Mouse (Mus musculus) limb, embryonic 12.5 days (tissue): ENCODE measurements around the gene Ptdss2. TPM values are rescaled to one million over a fixed set of nuclear protein-coding genes. Genes with fewer than 3 reads are reported as not detected.

Experiments used
- ATAC-seq: fragments of 200-750 bp; cut with Nextera tagmentation; 2 replicates; pipeline ENCODE4 v1.8.0; 2017; ENCODE audit warnings: low read depth, moderate TSS enrichment; ENCODE audit not compliant: insufficient number of reproducible peaks, insufficient read depth, low FRiP score, low TSS enrichment
- H3K27ac ChIP-seq: fragments of 300-500 bp; sonication (generic); 2 replicates; pipeline ENCODE4 v1.5.1; 2016; ENCODE audit warnings: mild to moderate bottlenecking, moderate library complexity
- H3K27me3 ChIP-seq: fragments of 300-500 bp; sonication (generic); 2 replicates; pipeline ENCODE4 v1.6.1; 2016; ENCODE audit warnings: mild to moderate bottlenecking, moderate library complexity
- H3K36me3 ChIP-seq: fragments of 300-500 bp; sonication (generic); 2 replicates; pipeline ENCODE4 v1.6.1; 2016; ENCODE audit warnings: mild to moderate bottlenecking, moderate library complexity
- H3K4me1 ChIP-seq: fragments of 300-500 bp; sonication (generic); replicated peaks from 2 replicates; pipeline ENCODE4 v1.6.1; 2016
- H3K4me2 ChIP-seq: fragments of 300-500 bp; sonication (generic); 2 replicates; pipeline ENCODE4 v1.6.1; 2016; ENCODE audit warnings: mild to moderate bottlenecking, moderate library complexity
- H3K4me3 ChIP-seq: fragments of 300-500 bp; sonication (generic); replicated peaks from 2 replicates; pipeline ENCODE4 v1.5.1; 2016; ENCODE audit warnings: mild to moderate bottlenecking
- H3K9ac ChIP-seq: fragments of 300-500 bp; sonication (generic); replicated peaks from 2 replicates; pipeline ENCODE4 v1.6.1; 2016; ENCODE audit warnings: mild to moderate bottlenecking, moderate library complexity
- H3K9me3 ChIP-seq: fragments of 300-500 bp; sonication (generic); 2 replicates; pipeline ENCODE4 v1.6.1; 2016; ENCODE audit warnings: mild to moderate bottlenecking, moderate library complexity
- WGBS: fragments of 180-500 bp; shearing (Covaris S2); methylation state at CpG from one replicate; pipeline ENCODE4 v1.1.7; 2016; 5-methylcytosine and 5-hydroxymethylcytosine counted together
- polyA plus RNA-seq: library from polyadenylated mRNA; unstranded; fragments of >200 nt; fragmentation: Nextera tagmentation; extraction: Ambion mirVana; gene quantifications from 2 replicates; pipeline ENCODE4 v1.2.1, GENCODE M21; 2016

The Ptdss2 gene
- polyA plus RNA-seq, 1 experiment from 2014 or later: 76.0 TPM

GRCm38 (mm10) chr7:141147044-141147443, 24.9 kb downstream of the Ptdss2 start:
- Histone ChIP-seq H3K4me2 (no peak overlapping the region), H3K9me3 (no peaks in the 10 kb centered on the region), H3K36me3 (peaks cover 85% of the 10 kb centered on the region), H3K9ac (no peak overlapping the region), H3K4me1 (no peaks in the 10 kb centered on the region), H3K27ac (no peak overlapping the region), H3K27me3 (no peaks in the 10 kb centered on the region), H3K4me3 (no peak overlapping the region)
- WGBS: 85% methylated on average over 6 of the region's 6 CpGs
- ATAC-seq: no peak

- Histone ChIP-seq H3K36me3 (peaks cover 82% of the 10 kb centered on the region), H3K9ac (no peak overlapping the region), H3K4me2 (no peak overlapping the region), H3K27ac (no peak overlapping the region), H3K4me3 (no peak overlapping the region), H3K4me1 (no peaks in the 10 kb centered on the region), H3K9me3 (no peaks in the 10 kb centered on the region), H3K27me3 (no peaks in the 10 kb centered on the region)
- 76% methylated on average over 4 of the region's 4 CpGs for WGBS
- ATAC-seq: no peak
Measured at GRCm38 (mm10) chr7:141148639-141149038, 26.5 kb downstream of the Ptdss2 start.

DNA sequence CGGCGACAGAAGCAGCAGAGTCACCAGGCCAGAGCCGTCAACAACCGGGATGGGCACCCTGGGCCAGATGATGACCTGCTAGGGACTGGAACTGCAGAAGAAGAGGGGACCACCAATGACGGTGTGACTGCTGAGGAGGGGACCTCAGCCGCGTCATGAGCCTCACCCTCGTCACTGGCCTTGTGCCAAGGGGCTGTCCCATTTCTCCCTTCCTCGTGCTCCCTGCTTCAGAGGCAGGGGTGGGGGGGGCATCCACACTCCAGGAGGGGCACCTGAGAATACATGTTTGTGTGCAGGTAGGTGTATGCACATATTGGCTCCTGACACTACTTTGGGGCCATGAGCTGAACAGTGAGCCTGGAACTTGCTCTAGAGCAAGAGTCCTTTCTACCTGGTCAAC, 33.2 kb downstream of the Ptdss2 start:
- Histone ChIP-seq H3K4me2 (no peak overlapping the region), H3K4me3 (no peak overlapping the region), H3K9me3 (0 out of 2 replicates have a peak, but pooled peaks cover 4% of the 10 kb centered on the region), H3K9ac (no peak overlapping the region), H3K36me3 (peaks cover 85% of the 10 kb centered on the region), H3K27me3 (no peaks in the 10 kb centered on the region), H3K4me1 (no peaks in the 10 kb centered on the region), H3K27ac (no peak overlapping the region)
- WGBS: 90% methylated on average over 9 of the region's 9 CpGs
- ATAC-seq: no peak

GRCm38 (mm10) chr7:141164397-141164796, 42.2 kb downstream of the Ptdss2 start:
- Histone ChIP-seq H3K27ac (no peak overlapping the region), H3K4me1 (peaks cover 19% of the 10 kb centered on the region), H3K9me3 (no peaks in the 10 kb centered on the region), H3K4me2 (no peak overlapping the region), H3K36me3 (peaks cover 66% of the 10 kb centered on the region), H3K9ac (no peak overlapping the region), H3K27me3 (no peaks in the 10 kb centered on the region), H3K4me3 (no peak overlapping the region)
- WGBS: 90% methylated on average over 7 of the region's 7 CpGs
- no peak for ATAC-seq

DNA sequence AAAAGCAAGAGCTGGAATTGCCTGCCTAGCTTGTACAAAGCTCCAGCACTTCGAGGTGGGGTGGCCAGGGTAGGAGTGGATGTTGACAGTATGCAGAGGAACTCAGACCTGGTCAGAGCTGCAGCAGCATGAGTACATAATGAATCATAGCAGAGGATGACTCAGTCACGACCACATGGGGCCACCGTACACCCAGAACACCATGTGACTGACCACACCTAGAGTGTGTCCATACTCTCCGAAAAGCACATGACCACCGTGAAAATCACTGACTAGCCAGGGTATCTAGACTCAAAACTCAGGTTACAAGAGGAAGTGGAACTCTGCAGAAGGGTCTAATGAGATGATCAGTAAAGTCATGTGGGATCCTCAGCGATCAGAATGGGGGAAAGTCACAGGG, 42.7 kb downstream of the Ptdss2 start:
- no peak overlapping the region for H3K4me3 ChIP-seq
- no peak for ATAC-seq
- H3K27ac ChIP-seq: no peak overlapping the region
- peaks cover 19% of the 10 kb centered on the region for H3K4me1 ChIP-seq
- H3K27me3 ChIP-seq: no peaks in the 10 kb centered on the region
- H3K9me3 ChIP-seq: no peaks in the 10 kb centered on the region
- no peak overlapping the region for H3K9ac ChIP-seq
- WGBS: 86% methylated on average over 6 of the region's 6 CpGs
- no peak overlapping the region for H3K4me2 ChIP-seq
- peaks cover 62% of the 10 kb centered on the region for H3K36me3 ChIP-seq

- H3K4me3 ChIP-seq: peak overlapping the region; percentile 45
- peak overlapping the region; percentile 62; the same call in 1 of the 2 replicates for H3K27ac ChIP-seq
- H3K36me3 ChIP-seq: peaks cover 33% of the 10 kb centered on the region
- peak overlapping the region; percentile 72 for H3K4me2 ChIP-seq
- H3K4me1 ChIP-seq: peaks cover 20% of the 10 kb centered on the region
- peak overlapping the region; percentile 70 for H3K9ac ChIP-seq
- ATAC-seq: 0 out of 2 replicates have a peak, but pooled peaks have one; percentile 7
- 14% methylated on average over 7 of the region's 7 CpGs for WGBS
- H3K27me3 ChIP-seq: no peaks in the 10 kb centered on the region
- H3K9me3 ChIP-seq: no peaks in the 10 kb centered on the region
Measured at GRCm38 (mm10) chr7:141167901-141168517, 45.8 kb downstream of the Ptdss2 start.

- no peaks in the 10 kb centered on the region for H3K27me3 ChIP-seq
- H3K9me3 ChIP-seq: no peaks in the 10 kb centered on the region
- H3K4me2 ChIP-seq: peak overlapping the region; percentile 72
- H3K4me1 ChIP-seq: peaks cover 25% of the 10 kb centered on the region
- peaks cover 28% of the 10 kb centered on the region for H3K36me3 ChIP-seq
- peak overlapping the region; percentile 62 for H3K27ac ChIP-seq
- H3K9ac ChIP-seq: peak overlapping the region; percentile 70
- 3% methylated on average over 22 of the region's 22 CpGs for WGBS
- H3K4me3 ChIP-seq: peak overlapping the region; percentile 45
- ATAC-seq: no peak
Measured at GRCm38 (mm10) chr7:141168518-141168953, 46.4 kb downstream of the Ptdss2 start.

- no peaks in the 10 kb centered on the region for H3K27me3 ChIP-seq
- no peak overlapping the region for H3K4me2 ChIP-seq
- H3K4me3 ChIP-seq: no peak overlapping the region
- peaks cover 20% of the 10 kb centered on the region for H3K36me3 ChIP-seq
- 75% methylated on average over 1 of the region's 1 CpGs for WGBS
- ATAC-seq: no peak
- H3K27ac ChIP-seq: 0 out of 2 replicates have a peak overlapping the region, but pooled peaks have one; percentile 18
- peaks cover 26% of the 10 kb centered on the region for H3K4me1 ChIP-seq
- H3K9ac ChIP-seq: no peak overlapping the region
- H3K9me3 ChIP-seq: no peaks in the 10 kb centered on the region
Measured at GRCm38 (mm10) chr7:141169300-141169699, 47.1 kb downstream of the Ptdss2 start.

DNA sequence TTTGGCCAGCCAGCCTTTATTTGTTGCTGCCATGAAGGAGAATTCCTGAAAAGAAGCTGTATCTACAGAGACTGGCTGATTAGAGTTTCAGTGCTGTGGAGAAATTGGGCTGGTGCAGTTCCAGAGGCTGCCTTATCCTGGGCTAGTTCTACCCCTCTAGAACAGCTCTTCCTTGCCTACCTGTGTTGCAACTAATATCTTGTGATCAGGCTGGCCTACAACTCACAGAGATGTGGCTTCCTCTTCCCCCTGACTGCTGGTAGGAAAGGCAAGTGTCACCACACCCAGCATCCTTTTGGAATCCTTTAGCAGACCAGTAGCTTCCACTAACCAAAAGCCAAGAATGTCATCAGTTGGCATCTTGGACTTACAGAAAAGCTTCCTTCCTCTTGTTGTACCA, 47.7 kb downstream of the Ptdss2 start:
- peaks cover 26% of the 10 kb centered on the region for H3K4me1 ChIP-seq
- no peak for ATAC-seq
- no peaks in the 10 kb centered on the region for H3K9me3 ChIP-seq
- no peak overlapping the region for H3K9ac ChIP-seq
- H3K36me3 ChIP-seq: peaks cover 15% of the 10 kb centered on the region
- no peaks in the 10 kb centered on the region for H3K27me3 ChIP-seq
- no peak overlapping the region for H3K4me3 ChIP-seq
- H3K4me2 ChIP-seq: no peak overlapping the region
- no peak overlapping the region for H3K27ac ChIP-seq

- 4% methylated on average over 55 of the region's 55 CpGs for WGBS
- peak within 1 kb of the TSS; percentile 94 for H3K27ac ChIP-seq
- H3K36me3 ChIP-seq: no peaks in the 10 kb centered on the region
- H3K4me2 ChIP-seq: peak within 1 kb of the TSS; percentile 62
- H3K4me1 ChIP-seq: peaks cover 21% of the 10 kb centered on the region
- H3K4me3 ChIP-seq: peak within 1 kb of the TSS; percentile 56
- no peaks in the 10 kb centered on the region for H3K27me3 ChIP-seq
- H3K9me3 ChIP-seq: no peaks in the 10 kb centered on the region
- peak within 1 kb of the TSS; percentile 68 for H3K9ac ChIP-seq
- ATAC-seq: peak; percentile 94
Measured at GRCm38 (mm10) chr7:141172116-141173006, 50.2 kb downstream of the Ptdss2 start, which contains the start of gene Rnh1. Gene Rnh1 (minus strand): TSS chr7:141172857.

DNA sequence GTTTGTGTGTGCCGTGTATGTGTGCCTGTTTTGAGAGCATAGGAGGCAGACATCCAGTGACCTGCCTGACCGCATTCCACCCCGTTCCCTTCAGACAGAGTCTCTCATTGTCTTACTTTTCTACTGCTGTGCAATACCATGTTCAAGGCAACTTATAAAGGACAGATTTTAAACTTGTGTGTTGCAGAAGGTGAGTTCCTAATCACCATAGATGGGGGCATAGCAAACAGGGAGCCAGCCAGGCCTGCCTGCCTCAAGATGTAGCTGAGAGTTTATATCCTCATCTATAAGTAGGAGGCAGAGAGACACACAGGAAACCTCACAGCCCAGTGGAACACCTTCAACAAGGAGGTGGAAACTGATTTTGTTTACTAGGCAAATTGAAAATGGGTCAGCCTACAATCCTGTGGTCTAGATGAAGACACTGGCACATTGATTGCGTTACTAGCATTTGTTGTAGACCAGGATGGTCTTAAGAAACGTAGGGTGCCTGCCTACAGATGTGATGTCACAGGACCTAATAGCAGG, 51.2 kb downstream of the Ptdss2 start:
- Histone ChIP-seq H3K36me3 (no peaks in the 10 kb centered on the region), H3K4me1 (peaks cover 13% of the 10 kb centered on the region; the same call in 1 of the 2 replicates), H3K27me3 (no peaks in the 10 kb centered on the region), H3K9ac (peak overlapping the region; percentile 68; the same call in 1 of the 2 replicates), H3K27ac (no peak overlapping the region), H3K9me3 (no peaks in the 10 kb centered on the region), H3K4me2 (peak overlapping the region; percentile 62), H3K4me3 (peak overlapping the region; percentile 56)
- 89% methylated on average over 5 of the region's 5 CpGs for WGBS
- no peak for ATAC-seq
